Mouse (Mus musculus) kidney, postnatal 4 days (tissue): ENCODE measurements around the gene Ccs.
"Not testable (repeated sequence)": the region's sequence is repeated elsewhere in the genome, so short reads cannot be mapped to it uniquely, and the experiment has no call there.

ENCODE experiments used
- DNase-seq, 2 experiments: peaks; one replicate each; pipeline ENCODE4 v3.0.0; 2021; ENCODE audit warnings: mixed read lengths in 2 of 2

Ccs gene

DNA sequence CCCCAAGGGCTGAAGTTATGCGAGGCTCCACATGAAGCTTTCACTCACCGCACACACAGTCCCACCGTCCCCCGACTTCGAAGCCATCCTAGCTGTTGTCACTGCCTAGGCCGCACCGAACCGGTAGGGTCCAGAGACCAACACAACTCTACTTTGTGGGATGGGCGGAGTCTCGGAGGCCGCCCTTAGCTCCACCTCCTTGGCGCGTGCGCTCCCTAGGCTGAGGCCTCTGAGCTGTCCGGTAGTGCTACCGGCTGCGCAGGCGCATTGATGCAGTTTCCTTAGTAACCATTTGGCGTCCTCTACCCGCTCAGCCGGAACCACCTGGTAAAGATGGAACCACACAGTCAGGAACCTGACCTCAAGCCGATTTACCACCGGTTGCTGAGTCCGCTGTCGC lies at the start of gene Ccs, which contains the start of gene Ccdc87:
Gene Ccs, minus strand, starts transcription at position 184 of the 400 bp plus-strand sequence.
Gene Ccdc87, plus strand, starts transcription at position 218 of the 400 bp plus-strand sequence.
- DNase-seq = peak; percentile 97 to 98

DNA sequence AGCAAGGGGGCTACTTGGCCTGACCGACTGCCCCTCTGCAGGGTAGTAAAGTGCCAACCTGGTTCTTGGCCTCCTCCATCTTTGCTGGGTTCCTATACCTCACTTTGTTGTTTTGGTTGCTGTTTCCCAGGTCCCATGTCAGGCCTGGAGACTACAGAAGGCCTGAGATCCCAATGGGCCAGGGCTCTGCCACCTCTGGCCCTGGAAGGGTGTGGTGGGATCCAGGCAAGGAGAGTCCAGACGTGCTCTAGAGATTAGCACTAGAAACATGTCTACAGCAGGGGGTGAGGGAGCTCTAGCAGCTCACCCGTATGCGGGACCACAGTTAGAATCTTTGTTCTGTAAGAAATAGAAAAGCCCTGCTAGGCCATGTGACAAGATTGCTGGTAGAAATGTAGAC lies 44.8 kb upstream of the Ccs start:
- DNase-seq = no peak

DNA sequence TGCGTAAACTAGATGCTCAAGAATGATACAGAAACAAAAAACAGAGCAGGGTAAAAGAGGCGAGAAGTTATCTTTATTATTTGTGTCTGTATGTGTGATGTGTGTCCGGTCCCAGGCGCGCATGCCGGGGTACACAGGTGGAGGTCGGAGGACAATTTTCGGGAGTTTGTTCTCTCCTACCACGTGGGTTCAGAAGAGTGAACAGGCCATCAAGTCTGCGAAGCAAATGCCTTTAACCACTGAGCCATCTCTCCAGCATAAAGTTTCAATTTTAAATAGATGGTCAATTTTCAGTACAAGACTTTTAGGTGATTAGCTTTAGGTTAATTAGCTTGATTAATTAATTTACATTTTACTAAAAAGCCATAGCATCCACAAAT lies 40.2 kb upstream of the Ccs start:
- no peak for DNase-seq

DNA sequence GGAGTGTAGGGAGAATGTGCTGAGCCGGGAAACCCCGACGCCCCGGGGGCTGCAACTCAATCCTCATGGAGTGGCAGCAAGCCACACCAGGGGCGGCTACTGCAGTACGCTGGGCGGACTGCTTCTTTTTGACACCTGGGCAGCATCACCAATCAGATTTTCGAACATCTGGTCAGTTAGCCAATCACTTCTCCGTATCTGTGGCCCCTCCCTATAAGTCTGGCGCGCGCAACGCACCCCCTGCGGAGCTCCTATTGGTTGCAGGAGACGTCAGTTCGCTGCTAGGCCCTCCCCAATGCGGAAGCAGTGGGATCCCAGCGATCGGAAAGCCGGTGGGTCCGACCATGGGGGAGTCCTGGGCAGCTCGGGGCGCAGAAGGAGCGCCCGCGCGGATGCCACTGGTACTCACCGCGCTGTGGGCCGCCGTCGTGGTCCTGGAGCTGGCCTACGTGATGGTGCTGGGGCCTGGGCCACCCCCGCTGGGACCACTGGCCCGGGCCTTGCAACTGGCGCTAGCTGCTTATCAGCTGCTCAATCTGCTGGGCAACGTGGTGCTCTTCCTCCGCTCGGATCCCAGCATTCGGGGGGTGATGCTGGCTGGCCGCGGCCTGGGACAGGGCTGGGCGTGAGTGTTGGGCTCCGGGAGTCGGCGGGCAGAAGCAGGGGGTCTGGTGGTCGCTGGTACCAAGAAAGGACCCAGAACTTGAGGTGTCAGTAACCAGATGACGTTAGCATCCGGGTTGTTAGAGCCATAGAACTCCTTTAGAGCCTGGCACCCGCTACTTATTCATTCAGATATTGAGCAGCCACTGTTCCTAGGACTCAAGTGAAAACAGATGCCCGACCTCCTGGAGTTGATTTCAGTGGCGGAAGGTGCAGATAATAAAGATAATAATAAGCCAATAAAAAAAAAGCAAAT lies 39.5 kb upstream of the Ccs start, which contains the start of gene Zdhhc24:
Gene Zdhhc24, plus strand, starts transcription at position 264 of the 919 bp plus-strand sequence.
- peak; percentile 96 for DNase-seq

DNA sequence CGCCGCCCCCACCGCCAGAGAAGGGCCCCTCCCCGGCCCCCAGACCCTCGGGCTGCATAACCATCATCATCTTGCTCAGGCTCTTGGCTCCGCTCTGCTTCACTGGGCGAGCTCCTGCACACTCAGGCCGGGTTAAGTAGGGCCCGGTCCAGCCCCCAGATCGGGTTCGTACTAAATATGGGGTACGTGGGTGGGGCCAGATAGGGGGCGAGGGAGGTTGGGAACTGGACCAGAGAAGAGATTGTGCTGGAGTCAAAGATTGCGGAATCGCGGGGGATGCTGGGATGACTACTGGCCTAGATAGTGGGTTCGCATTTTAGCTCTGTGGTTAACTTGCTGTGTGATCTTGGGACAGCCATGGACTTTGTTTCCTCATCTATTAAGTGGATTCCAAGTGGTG lies 38.7 kb upstream of the Ccs start, which contains the start of gene Actn3:
Gene Actn3, minus strand, starts transcription at position 125 of the 400 bp plus-strand sequence.
- peak; percentile 63 to 72 for DNase-seq

DNA sequence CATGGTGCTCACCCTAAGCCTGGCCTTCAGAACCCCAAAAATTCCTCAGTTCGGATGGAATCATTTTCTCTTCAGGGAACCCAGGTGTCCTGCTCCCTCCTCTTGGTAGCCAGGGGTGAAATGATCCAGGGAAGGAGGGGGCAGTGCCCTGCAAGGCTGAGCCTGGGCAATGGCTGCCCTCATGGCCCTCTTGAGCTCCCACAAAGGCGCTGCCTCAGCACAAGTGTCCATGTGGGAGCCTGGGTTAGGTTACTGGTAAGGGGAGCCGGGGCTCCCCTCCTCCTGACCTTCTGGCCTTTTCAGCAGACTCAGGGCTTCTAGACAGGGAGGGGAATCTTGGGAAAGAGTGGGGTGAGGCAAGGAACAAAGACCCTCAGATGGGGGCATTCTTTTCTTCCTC lies 37.6 kb upstream of the Ccs start:
- no peak for DNase-seq

DNA sequence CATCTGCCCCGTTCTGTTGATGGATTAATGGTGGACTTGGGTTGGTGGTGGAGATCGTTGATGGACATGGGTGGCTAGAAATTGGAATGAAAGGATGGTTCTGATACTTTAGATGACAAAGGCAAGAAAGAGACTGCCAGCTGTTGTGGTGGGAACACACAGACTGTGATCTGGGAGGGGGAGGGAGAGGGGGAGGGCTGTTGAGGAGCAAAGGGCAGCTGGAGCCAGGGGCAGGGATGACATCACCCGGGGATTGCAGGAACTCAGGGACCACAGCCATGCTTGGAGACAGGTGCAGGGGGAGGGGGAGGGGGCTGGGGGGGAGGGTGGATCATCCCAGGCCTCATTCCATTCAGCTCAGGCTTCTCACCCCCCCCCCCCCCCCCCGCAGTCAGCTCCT lies 37.1 kb upstream of the Ccs start:
- no peak for DNase-seq

DNA sequence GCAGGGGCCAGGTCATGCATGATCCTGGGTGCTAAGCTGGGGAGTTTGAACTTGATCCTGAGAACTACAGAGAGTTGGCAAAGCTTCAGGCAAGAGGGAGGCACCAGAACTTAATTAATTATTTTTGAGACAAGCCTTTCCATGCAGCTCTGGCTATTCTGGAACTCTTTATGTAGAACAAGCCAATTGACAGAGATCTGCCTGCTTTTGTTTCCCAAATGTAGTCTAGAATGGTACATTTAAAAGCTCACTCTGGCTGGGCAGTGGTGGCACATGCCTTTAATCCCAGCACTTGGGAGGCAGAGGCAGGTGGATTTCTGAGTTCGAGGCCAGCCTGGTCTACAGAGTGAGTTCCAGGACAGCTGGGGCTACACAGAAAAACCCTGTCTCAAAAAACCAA lies 35.5 kb upstream of the Ccs start:
- not testable (repeated sequence) for DNase-seq

DNA sequence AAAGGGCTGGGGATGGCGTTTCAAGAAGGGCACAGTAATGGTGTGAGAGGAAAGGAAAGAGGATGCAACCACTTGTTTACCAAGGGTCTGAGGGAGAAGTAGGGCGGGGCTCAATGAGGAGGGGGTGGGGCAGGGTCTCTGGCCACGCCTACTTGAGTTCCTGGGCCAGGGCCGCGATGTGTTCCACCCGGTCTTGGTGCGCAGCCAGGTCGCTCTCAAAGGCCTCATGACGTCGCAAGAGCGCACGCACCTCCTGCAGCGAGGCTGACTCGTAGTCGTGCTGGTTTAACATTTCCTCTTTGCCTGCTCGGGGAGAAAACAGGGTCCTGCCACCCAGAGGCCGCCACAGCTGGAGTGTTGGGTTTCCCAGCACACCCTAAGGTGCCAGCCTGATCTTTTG lies 26.0 kb upstream of the Ccs start:
- peak; percentile 68 to 77 for DNase-seq

DNA sequence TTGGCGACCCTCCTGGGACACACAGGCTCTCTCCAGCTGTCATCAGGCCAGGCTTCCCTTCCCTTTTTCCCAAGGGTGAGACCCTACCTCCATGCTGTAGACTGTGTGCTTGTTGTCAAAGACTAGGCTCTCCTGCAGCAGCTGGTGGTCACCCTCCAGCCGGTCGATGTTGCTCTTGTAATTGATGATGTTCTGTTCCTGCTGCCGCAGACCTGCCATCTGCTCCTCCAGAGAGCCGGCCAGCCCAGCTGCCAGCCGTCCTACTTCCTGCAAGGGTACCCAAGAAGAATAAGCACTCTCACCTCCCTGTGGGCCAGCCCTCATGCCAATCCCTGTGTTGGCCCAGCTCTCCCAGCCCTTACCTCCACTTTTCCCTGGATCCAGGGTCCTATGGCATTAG lies 23.9 kb upstream of the Ccs start:
- DNase-seq = no peak

DNA sequence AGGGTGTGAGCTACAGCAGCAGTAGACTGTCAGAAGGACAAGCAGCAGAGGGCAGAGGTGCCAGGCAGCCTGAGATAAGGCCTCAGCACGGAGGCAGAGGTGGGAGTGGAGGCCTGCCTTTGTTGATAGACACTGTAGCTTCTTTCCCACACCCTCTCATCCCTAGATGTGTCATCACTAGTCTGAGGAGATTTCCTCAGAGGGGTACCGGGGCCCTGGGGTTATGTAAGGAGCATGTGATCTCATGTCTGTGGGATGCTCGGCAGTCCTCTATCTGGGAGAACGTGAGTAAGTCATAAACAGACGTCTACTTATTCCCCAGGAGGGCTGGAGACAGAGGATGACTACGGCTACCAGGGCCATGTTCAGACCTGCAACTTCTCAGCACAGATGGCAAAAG lies 19.9 kb upstream of the Ccs start:
- no peak for DNase-seq

DNA sequence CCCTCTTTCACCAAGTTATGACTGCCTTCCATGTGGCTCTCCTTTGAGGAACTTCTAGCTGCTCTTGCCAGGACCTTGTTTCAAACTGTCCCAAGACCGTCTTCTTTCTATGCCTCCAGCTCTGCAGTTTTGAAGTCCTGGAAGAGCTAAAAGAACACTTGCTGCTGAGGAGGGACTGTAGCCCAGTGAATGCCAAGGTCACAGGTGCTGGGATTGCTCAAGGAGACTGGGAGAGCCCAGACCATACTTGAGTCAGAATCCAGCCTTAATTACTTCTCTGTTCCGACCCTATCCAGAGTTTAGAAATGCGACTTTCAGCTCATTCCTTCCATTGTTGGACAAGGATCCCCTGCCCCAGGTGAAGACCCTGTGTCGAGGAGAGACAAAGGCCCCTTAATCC lies 16.8 kb upstream of the Ccs start:
- no peak for DNase-seq

DNA sequence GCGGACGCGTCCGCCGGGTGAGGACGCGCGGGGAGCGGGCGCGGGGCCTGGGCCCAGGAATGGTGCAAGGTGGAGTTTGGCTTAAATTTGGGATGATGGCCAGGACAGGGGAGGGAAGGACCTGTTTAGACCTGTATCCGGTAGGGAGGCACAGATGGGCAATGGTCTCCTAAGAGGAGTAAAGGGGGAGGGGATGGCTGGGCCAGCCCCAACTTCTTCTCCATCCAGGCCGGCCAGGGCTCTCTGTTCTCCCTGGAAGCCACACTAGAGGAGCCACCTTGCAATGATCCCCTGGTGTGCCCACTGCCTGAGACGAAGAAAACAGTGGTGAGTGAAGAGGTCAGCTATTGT lies 16.3 kb upstream of the Ccs start:
- DNase-seq = no peak

DNA sequence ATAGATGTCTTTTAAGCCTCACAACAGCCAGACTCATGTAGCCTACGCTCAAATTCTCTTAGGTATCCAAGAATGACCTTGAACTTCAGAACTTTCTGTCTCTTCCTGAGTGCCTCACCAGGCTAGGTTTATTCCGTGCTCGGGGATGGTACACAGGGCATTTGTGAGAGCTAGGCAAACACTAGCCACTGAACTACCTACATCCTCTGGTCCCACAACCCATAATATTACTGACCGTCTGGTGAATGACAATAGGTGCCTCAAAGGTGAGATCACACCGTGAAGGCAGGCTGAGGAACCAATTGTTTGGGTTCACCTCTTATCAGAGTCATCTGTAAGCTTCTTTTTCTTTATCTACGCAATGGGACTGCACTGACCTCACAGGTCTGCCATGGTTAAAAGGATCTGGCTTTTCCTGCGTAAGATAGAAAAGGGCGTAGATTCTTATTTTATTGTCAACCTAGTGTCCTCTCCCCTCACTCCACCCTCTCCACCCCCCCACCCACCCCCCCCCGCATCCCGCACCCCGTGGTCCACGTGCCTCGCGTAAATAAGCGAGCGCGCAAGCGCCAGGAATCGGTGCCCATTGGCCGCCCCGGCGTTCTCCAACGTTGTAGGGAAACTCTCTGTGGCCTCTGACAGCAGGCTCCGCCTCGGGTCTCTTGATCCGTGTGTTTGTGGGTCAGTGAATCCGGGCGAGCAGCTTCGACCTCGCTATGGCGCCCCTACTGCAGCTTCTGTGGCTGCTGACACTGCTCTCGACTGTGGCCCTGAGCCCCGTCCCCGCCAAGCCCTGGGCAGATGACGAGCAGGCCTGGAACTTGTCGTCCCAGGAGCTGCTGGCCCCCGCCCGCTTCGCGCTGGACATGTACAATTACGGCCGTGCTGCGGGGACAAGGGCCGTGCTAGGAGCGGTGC lies 15.7 kb upstream of the Ccs start, which contains the start of gene Ctsf:
Gene Ctsf, plus strand, starts transcription at position 579 of the 918 bp plus-strand sequence.
- DNase-seq = peak; percentile 85 to 91

DNA sequence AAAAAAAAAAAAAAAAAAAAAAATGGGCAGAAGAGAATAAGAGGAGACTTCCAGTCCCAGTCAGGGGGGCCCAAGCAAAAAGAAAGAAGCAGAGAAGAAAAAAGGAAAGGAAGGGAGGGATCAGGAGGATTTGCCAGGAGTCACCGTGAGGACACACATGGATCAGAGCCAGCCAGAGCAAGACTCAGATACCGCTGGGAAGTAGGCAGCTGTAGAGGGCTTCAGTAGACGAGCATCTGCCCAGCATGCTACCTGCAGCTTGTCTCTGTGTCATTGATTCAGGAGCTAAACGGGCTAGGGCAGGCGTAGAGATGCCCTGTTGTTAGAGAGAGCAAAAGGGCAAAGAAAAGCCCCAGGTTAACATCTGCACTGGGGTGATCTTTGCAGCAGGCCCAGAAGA lies 11.1 kb upstream of the Ccs start:
- no peak for DNase-seq

DNA sequence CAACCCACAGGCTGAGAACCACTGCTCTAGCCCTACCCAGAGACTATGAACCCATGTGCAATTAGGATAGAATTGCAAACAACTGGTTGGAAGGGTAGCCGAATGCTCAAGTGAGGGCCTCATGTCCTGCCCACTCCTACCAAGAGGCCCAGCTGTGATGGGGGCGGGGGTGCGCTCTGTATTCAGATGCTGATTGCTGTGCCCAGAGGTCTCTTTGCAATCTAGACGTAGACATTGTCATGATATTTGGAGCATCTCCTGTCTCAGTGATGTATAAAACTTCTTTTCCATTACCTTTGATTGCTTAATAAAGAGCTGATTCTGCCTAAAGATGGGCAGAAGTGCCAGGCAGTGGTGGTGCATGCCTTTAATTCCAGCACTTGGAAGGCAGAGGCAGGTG lies 10.7 kb upstream of the Ccs start:
- no peak for DNase-seq

DNA sequence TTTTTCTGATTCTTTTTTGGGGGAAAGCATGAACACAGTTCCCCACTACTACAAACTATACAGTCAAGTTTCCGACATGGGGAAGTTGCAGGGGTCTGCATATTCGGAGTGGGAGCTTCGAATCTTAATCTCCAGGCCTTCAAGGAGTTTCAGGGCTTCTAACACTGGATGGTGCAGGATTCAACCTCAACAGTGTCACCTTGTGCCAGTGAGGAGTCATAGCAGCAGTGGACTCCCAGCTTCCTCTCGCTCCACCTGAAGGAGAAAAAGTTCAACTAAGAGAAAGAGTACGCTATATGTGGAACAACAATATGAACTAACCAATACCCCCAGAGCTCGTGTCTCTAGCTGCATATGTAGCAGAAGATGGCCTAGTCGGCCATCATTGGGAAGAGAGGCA lies 8.4 kb upstream of the Ccs start:
- DNase-seq = peak; percentile 34 to 51

DNA sequence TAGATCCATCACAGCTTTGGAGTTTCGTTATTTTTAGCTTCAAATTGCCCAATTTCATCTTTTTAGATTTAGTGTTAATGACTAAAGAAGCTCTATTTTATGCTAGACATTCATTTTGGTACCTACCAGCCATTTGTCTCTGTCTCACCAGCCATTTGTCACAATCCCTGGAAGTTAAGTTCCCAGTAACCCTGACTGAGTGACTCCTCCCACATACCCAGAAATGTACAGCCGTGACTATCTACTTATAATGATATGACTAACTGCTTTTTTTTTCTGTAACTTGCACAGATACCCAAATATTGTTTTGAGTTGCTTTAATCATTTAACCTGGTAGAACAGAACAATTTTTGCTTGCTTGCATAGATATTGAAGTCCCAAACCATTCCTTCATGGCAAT lies 6.7 kb upstream of the Ccs start:
- no peak for DNase-seq

DNA sequence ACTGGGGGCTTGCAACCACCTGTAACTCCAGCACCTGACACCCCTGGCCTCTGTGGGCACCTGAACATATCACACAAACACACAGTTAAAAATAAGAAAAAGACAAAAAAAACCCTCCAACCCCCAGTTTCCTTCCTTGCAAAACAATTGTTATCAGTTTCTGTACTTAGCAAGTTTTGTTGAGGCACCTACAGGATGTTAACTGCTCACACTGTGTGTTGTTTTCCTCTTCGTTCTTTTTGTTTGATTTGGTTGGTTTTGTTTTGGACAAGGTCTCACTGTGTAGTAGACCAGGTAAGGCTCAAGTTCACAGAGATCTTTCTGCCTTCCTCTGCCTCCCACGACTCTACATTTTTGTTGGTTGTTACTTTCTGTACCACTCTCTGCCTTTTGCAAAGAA lies 3.5 kb upstream of the Ccs start:
- DNase-seq = no peak

DNA sequence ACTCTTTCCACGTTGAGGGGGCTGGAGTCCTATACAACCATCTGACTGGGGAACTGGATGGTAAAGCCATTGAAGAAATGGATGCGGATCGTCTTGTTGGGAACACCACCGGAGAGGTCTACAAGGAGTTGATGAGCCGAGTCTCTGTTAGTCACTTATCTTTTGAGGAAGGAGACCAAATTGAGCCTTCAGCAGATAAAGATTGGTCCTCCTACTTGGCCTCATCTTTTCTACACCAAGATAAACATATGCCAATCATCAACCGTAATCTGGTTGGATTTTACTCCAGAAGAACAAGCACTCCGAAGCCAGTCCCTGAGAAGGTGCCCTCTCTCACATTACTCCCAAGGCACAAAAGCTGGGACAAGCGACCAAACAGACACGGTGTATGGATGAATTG lies 1.7 kb upstream of the Ccs start:
- no peak for DNase-seq

DNA sequence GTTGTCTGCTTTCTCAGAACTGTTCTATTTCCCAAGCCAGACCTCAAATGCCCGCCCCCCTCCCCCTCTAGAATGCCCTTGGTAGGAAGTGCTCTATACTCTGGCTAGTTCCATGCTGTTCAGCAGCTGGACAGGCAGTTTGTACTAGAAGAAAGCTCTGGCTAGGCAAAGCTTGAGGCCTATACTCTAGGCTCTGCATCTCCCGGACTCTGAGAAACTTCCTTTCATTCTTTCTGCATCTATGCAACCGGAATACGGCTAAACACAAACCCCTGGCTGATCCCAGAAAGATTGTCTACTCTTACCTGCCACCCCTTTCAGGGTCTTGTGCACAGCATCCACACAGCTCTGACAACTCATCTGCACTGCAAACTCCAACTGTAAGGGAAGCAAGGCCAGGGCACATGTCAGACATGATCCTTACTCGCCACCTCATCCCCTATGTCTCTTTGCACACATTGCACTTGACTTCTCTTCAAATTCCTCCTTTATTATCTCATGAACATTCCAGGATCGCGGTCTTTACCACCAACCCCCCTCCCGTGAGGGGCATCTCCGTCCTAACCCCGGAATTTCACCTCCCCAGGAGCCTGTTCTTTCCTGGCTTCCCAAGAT lies 499 bp downstream of the Ccs start:
- DNase-seq = no peak

DNA sequence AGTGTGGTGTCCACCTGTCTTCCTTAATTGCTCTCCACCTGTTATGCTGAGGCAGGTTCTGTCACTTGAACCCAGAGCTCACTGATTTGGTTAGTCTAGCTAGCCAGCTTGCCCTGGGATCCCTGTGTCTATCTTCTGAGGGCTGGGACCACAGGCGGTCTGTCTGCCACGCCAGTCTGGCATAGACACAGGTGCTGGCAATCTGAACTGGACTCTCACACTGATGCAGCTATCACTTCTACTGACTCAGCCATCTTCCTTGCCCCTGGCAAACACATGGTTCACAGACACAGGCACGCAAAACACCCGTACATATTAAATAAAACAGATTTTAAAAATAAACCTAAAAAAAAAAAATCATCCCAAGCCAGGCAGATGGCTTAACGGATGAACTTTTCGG lies 2.1 kb downstream of the Ccs start:
- no peak for DNase-seq

DNA sequence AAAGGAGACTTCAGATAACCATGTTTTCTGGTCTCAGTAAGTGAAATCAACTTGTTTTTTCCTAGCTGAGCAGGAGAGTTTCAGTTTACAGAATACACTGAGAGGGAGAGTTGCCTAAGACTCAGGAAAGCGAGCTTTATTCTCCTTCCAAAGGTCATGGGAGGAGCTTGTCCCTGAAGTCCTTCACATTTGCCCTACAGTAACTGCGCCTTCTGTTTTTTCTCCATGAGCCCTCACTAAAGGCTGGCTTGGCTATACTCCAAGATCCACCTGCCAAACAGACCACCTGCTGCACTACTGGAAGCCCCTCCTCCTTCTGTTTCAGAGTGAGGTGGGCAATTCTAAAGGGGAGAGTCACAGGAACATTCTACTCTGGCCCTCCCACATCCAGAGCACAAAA lies 3.0 kb downstream of the Ccs start:
- DNase-seq = peak in 1 of 2 experiments; percentile 10
